Mouse (Mus musculus) retina, embryonic 14.5 days (tissue): ENCODE data around the gene Ezr.

Experiments used
- DNase-seq: peaks from one replicate; pipeline ENCODE4 v3.0.0-alpha.2; 2015; ENCODE audit warnings: low spot score

Ezr gene

DNA sequence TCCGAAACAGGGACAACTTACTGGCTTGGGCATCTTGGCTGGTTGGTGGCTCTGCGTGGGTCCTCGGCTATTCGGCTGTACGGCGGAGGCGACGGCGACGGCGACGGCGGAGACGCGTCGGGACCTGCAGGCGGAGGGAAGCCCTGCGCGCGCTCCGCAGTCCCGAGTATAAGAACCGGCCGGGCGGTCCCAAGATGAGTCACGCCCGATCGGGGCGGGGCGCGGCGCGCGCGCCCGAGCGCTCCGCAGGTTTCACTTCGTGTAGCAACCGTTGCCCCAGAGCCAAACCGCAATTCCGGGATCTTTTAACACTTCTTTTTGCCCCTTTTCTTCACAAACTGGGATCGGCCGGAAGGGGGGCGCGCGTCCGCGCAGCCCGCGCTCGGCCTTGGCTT, at the start of gene Ezr:
Ezr (minus strand) TSS at position 174 of the 395 bp plus-strand sequence.
- peak; percentile 79 for DNase-seq

DNA sequence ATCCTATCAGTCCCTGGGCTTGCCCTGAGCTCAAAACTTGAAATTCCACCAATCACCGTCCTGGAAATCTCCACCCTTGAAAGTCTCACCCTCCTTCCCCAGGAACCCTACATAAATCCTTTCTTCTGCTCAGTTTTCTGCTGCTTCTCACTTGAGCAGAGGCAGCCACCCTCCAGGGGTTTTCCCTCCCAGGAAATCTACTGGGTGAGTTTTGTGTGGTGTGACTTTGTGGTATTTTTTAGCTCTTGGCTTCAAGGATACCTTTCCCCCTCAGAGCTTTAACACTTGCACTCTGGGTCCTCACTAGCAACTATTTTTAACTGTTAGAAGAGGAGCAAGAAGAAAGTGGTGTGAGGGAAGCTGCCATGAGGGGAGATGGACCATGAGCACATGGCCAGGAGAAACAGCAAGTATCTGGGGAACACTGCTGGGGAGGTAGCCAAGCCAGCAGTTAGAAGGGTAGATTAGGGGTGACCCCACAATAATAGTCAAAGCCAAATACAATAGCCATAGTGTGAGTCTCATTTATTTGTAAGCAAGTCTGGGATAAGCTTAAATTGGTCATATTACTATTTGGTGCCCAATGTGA, 47.5 kb upstream of the Ezr start:
- no peak for DNase-seq

DNA sequence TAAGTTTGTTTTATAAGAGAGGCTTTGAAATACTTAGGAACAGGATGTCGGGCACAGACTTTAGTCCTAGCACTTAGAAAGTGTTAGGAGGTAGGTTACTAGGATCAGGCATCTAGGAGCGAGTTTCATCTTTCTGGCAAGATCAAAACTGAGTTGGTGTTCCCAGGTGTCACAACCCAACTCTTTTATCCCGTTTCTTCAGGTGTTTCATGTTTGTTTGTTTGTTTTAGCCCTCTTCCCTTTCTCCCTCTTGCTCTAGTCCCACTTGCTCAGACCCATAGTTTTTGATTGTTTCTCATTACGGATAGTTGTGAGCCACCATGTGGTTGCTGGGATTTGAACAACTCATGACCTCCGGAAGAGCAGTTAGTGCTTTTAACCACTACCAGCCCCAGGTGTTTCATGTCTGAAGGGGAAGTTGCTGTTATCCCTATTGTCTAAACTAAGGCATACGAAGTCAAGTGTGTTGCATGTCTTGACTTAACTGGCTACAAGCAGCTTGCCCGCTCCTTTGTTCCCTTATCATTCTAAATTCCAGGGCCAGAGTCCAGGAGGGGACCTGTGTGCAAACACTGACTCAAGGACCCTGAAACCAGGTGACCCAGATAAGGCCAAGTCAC, 46.1 kb upstream of the Ezr start:
- DNase-seq, result peak; percentile 3

DNA sequence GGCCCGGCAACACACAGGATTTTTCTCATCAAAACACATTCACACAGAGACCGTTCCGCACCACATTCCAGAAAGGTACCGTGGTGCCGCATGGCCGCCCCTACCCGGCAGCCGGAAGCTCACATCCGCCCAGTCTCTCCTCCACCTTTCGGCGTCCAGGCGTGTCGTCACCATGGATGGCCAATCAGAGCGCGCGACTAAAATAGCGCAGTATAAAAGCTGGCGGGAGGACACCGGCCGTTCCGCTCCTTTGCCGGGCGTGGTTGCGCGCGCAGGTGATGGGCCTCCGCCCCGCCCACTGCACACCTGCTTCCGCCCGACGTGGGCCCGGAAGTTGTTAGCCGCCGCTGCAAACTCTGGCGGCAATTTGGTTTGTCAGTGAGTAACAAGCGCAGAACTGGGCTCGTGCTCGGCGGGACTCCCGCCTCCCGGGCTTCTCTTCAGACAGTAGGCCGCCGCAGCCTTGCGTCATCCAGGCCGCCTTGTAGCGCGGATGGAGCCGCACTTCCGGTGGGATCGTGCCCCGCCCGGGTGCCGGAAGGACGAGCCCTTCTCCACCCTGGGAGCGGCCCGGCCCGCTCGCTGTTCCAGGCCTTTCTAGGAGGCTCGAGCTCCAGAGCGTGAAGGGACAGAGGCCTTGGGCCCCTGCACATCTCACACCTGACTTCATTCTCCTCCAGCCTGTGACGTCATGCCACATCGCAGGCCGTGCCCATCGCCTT, 45.3 kb upstream of the Ezr start:
- DNase-seq, result peak; percentile 97

DNA sequence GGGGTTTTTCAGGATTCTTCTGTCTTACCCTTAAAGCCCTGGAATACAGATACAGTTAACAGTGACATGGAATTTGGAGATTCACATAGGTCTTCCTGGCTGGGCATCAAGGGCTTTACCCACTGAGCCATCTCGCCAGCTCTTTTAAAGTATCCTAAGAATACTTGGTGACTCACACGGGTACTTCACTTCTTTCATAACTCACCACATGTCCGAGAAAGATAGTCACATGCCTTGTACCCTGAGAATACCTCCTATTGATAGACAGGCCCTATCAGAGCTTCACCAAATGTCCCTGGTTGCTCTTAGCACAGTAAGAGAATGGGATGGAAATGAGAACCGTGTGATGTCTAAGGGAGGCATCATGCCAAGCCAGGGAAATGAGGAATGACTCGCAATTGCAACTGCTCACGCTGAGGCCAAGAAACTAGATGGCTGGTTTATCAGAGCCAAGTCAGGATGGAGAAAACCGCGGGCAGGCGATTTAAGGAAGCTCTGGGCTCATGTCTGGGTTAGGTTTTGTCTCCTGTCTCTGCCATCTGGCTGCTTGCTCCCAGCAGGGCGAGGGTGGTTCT, 44.7 kb upstream of the Ezr start:
- DNase-seq, result no peak

DNA sequence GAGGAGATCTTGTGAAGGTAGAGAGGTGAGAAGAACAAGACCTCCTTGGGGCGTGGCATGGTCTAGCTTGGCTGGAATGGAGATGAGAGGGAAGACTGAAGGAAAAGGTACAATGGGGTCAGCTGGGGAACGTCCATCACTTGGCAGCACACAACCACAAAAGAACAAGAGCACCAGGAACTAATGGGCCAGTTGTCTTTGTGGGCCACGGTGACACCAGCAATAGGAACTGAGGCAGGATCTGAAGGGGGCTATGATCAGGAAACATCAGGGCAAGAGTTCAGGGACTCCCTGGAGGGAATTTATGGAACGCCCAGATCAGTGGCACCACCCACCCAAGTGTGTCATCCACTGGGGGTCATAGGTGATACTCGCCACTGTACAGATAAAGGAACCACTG, 34.2 kb upstream of the Ezr start:
- no peak for DNase-seq

DNA sequence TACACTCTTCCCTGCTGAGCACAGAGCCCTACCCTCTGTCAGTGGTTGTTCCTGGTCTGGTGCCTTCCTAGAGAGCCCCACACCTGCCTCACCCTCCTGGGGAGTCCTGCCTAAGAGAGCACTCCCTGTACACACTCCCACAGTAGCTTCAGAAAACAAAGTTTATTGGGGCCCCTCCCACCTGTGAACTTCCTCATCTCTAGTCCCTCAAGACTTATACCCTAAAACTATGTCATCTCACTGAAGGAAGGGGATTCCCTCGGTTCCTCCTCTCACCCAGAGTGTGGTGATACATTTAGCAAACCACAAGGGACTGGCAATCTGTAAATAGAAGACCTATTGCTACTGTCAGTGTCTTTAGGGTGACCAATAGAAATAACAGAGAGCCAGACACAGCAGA, 33.6 kb upstream of the Ezr start:
- DNase-seq, result no peak

DNA sequence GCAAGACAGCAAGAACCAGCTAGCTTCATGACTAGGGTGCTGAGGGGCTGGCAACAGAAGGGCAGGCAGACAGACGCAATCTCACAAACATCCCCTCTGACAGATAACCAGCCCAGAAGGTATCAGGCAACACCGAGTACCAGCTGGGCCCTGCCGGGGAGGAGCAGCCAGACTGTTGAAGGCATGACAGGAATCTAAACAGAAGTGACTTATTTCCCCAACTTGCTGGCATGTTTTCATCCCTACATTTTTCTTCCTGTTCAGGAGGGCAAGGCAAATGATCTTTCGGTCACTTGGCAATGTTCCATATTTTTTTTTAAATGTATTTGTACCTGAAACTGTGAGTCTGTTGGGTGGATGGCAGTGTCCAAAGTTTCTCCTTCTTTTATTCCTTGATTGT, 32.1 kb upstream of the Ezr start:
- no peak for DNase-seq

DNA sequence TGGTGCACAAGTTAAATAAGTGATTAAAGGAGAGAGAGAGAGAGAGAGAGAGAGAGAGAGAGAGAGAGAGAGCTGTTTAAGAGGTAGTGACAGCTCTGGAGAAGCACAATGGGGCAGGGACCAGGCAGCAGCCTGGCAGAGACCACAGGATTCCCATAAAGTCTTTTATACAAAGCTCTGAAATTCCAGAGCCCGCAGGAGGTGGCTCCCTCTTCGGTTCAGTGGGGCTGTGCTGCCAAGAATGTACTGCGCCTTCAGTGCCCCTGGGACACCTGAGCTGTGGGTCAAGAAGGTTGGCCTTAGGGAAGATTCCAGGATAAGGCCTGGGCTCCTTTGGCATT, 30.2 kb upstream of the Ezr start:
- DNase-seq, result peak; percentile 43

DNA sequence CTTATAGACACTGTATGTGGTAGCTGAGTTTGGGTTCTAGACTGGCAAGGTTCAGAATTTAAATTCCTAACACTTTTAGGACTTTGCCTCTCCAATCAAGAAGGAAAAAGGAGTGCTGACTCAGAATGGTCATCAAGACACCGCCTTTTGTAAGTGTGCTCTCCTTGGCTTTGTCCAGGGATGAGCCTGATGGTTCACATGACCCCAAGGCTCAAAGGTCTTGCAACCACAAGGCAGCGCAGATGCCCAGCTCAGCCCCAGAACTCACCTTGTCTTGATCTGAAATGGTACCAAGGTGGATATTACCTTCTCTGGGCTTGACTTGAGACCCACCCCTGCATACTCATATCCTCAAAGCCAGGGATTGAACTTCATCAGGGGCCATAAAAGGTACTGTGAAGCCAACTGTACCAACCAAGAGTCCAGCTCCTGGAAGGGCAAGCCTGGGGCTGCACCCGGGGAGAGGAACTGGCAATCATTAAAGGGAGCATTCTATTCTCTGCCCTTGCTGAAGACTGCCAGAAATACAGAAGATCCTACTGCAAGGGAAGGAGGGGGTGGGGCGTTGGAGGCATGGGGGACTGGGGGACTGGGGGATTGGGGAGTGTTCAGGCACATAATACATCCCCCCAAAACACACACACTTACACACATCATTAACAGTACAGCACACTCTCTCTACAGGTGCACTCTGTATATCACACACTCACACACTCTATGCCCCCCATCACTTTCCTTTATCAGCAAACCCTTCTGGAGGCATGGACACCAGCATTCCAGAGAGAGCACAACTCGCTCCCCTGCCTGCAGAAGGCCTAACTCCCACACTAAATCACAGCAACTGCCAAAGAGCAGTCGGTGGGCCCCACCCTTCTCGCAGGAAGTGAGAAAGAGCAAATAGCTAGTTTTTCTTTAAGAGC, 29.6 kb upstream of the Ezr start:
- no peak for DNase-seq

DNA sequence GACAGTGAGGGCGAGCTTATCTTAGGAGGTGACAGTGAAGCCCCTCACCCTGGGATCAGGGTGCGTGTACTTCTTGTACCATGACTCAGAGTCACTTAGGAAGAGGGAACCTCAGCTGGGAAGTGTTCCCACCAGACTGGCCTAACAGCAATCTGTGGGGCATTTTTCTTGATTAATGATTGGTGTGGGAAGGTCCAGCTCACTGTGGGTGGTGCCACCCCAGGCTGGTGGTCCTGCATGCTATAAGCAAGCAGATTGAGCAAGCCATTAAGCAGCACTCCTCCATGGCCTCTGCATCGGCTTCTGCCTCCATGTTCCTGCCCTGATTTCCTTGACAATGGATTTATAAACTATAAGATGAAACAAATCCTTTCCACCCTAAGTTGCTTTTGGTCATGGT, 26.7 kb upstream of the Ezr start:
- no peak for DNase-seq

DNA sequence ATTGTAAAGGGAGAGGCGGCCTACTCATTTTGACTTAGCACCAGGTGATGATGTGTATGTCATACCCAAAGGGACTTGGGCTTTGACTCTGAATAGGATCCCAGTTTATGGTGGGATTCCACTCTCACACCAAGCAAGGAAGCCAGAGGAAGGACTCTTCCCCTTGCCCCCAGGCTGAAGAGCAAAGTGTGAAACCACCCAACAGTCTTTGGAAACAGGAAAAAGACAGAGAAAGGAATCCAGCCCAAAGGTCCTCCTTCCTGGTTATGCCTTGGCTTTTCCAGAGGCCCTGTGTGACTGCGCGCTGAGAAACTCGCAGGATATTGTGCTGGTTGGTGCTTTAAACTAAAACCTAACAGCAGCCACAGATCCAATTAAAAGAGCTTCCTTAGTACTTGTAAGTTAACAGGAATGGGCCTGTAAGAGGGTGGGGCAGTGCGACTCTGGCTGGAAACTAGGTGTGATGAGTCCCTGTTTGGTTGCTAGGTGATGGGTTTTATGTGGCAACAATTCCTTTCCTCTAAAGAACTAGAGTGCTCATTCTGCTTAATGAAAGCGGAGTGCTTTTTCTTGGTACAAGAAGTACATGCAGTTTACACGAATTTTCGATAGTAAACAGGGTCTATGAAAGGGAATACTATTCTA, 26.1 kb upstream of the Ezr start:
- no peak for DNase-seq

DNA sequence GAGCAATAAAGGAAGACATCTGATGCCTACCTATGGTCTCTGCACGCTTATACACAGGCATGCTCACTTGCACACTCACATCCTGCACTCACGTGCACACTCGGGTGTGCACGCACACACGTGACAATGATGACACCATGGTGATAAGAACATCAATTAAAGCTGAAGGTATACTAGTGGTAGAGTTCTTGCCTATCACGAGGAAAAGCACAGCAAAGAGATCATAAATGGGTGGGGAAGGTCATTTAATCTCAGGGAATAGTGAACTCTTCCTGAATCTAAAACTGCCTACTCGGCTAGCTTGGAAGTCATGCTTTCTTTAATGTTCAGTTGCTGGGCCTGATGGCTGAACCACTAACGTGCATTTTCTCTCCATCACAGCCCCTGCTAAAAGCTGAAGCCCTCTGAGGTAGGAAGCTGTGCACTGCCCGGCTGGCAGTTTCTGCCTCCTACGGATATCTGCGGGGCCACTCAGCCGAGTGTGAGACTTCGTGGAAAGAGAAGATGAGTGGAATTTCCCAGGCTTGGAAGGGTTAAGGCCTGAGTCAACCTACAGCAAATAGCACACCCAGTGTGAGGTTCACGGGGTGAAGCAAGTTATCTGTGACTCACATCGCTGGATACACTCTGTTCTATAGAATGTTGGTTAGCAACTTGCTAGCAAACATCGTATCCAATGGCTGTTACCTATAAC, 25.4 kb upstream of the Ezr start:
- DNase-seq, result no peak

DNA sequence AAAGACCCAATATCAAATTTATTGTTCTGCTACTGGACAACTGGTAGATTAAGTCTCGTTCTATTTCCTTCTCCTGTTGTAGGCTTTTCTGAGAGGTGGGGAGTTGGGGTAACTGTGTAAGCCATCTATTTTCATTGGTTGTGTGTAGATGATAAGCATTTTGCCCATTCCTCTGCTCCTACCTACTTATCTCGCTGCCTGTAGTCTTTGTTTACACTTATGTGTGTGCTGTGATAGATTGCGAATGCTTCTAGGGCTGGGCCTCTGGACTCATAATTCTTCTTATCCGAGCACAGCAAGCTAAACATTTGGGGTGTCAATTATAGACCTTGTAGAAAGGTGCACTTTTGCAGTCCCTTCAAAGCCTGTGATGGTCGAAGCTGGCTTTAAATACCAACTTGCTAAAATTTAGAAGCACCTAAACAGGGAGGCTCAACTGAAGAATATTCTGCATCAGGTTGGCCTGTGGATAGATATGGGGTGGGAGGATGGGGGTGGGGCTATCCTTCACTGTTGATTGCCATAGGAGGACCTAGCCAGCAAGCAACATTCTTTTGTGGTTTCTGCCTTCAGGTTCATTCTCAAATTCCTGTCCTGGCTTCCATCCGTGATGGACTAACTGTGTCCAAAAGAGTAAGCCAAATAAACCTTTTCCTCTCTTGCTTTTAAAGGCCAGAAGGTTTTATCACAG, 22.4 kb upstream of the Ezr start:
- no peak for DNase-seq

DNA sequence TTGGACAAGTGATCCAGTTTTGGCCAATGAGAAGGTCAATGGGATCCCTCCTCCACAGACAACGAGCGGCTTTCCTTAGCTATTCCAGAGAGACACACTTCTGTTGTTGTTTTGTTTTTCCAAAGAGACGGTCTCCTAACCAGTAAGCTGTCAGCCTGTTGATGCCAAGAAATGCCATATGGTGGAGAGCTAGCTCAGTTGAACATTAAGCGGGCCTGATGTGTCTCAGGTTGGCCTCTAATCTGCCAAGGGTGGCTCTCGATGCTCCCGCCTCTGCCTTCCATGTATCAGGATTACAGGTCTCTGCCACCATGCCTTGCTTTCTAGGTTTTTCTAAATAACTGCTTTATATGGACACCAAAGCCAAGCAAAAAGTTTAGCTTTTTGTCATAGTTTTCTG, 21.5 kb upstream of the Ezr start:
- DNase-seq, result no peak

DNA sequence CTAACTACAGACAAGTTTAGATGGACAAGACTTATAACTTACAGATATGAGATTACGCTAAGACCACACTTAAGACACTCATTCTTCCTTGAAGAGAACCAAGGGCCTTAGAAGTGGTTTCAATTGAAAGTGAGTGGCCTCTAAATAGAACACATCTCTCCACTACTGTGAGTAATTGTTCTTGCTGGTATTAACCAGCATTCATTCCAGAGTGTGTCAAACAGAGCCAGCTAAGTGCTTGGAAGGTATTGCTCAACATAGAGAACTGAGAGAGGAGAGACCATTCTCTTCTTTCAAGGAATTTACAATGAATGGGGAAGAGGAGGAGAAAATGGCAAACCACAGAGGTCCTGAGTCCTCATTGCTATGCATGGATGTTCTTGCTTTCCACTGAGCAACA, 21.0 kb upstream of the Ezr start:
- no peak for DNase-seq

DNA sequence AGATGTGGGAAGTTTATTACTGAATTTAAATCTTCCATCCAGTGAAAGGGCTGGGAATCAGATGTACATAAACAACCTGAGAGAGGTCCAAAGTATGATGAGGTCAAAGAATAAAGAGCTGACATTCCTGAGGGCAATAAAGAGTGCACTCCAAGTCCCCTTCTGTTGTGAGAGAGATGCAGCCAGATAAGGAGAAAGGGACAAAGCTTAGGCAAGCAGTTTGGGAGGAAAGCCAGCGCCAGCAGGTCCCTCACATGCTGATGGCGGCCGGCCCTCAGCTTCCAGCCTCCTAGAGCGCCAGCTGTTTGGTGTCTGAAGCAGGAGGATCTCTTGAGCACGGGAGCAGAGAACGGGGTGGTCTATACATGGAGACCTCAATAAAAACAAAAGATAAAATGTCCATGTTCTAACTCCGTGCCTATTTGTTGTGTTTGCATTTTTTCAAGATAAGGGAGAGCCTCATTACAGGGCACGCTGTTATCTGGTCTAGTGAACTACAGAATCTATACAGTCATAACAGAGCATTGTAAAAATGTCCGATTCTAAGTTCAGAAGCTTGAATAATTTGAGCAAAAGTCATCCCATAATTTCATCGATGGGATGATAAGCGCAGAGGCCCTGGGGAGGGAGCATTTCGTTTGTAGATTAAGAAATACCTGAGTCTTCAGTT, 15.9 kb upstream of the Ezr start:
- no peak for DNase-seq

DNA sequence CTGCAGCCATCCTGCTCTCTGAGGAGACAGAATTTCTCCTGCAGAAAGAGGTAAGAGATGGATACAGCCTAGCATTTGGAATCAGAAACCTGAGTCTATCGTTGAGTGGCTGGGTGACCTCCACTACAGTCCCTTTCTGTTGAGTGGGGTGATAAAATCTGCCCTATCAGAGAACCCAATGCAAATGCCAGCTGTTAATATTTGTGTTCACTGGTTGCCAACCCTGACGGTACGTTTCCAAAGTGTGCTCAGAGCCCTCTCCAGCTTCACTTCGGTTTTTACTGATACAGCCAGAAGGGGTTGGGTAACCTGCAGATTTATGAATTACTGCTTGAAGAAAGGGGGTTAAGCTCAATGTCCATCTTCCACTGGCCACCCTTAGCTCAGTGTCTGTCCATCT, 14.9 kb upstream of the Ezr start:
- DNase-seq, result no peak

DNA sequence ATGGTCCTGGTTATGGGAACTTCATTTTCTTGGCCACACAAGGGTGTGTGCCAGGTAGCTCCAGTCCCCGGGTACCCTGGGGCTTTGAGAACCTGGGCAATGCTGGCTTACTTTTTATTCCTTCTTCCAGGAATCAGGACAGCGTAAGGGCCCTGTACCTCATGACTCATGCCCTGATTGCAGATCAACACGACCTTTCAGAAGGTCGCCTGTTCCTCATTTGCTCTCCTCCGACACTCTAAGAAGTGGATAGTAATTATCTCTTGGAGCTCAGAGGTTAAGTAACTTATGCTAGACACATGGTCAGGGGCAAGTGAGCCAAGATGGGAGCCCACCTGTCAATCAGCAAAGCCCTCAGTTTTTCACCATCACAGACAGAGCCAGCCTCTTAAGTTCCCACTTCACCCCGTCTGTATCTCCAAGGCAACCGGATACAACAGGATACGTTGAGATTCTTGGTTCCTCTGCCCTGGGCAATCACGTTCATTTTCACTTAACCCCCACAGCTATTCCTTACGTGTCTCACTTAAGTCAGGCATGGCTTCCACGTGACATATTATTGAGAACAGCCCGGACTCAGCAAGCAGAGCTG, 11.7 kb upstream of the Ezr start:
- no peak for DNase-seq
